Mouse (Mus musculus) olfactory bulb, adult 2 months (tissue): ENCODE data around the gene Cars2. TPM values are rescaled to one million over a fixed set of nuclear protein-coding genes. Genes with fewer than 3 reads are reported as not detected.
"Not testable (repeated sequence)": the region's sequence is repeated elsewhere in the genome, so short reads cannot be mapped to it uniquely, and the experiment has no call there.

Experiments used
- H3K27ac ChIP-seq: fragments of 200-500 bp; 2 replicates; pipeline ENCODE4 v1.5.1; 2012; ENCODE audit warnings: low read depth, low read length; ENCODE audit not compliant: insufficient read depth
- H3K4me1 ChIP-seq: fragments of 200-500 bp; 2 replicates; pipeline ENCODE4 v1.6.1; 2012; ENCODE audit warnings: low read length; ENCODE audit not compliant: control insufficient read depth, insufficient read depth
- H3K4me3 ChIP-seq: fragments of 200-500 bp; 2 replicates; pipeline ENCODE4 v1.5.1; 2012; ENCODE audit warnings: mild to moderate bottlenecking, low read depth, low read length, moderate library complexity; ENCODE audit not compliant: insufficient read depth
- CTCF ChIP-seq: fragments of 200-500 bp; IDR thresholded peaks from 2 replicates; pipeline ENCODE4 v1.5.1; 2012; ENCODE audit warnings: low read depth, mild to moderate bottlenecking, low read length, moderate library complexity; ENCODE audit not compliant: insufficient read depth
- POLR2A ChIP-seq: fragments of 200-500 bp; IDR thresholded peaks from 2 replicates; pipeline ENCODE4 v1.6.1; 2012; ENCODE audit warnings: mild to moderate bottlenecking, low read depth, low read length, moderate library complexity; ENCODE audit not compliant: insufficient read depth
- WGBS: fragments of 180-500 bp; shearing (Covaris S2); methylation state at CpG from one replicate; pipeline ENCODE4 v1.1.7; 2018; 5-methylcytosine and 5-hydroxymethylcytosine counted together
- polyA plus RNA-seq: library from polyadenylated mRNA; stranded (reverse); fragments of >200 nt; gene quantifications from 2 replicates; pipeline ENCODE4 v1.2.4, GENCODE M21; 2012; ENCODE audit warnings: low replicate concordance; ENCODE audit not compliant: missing spikeins, insufficient read depth, insufficient read length

Cars2 gene
- polyA plus RNA-seq, 1 experiment = not detected

DNA sequence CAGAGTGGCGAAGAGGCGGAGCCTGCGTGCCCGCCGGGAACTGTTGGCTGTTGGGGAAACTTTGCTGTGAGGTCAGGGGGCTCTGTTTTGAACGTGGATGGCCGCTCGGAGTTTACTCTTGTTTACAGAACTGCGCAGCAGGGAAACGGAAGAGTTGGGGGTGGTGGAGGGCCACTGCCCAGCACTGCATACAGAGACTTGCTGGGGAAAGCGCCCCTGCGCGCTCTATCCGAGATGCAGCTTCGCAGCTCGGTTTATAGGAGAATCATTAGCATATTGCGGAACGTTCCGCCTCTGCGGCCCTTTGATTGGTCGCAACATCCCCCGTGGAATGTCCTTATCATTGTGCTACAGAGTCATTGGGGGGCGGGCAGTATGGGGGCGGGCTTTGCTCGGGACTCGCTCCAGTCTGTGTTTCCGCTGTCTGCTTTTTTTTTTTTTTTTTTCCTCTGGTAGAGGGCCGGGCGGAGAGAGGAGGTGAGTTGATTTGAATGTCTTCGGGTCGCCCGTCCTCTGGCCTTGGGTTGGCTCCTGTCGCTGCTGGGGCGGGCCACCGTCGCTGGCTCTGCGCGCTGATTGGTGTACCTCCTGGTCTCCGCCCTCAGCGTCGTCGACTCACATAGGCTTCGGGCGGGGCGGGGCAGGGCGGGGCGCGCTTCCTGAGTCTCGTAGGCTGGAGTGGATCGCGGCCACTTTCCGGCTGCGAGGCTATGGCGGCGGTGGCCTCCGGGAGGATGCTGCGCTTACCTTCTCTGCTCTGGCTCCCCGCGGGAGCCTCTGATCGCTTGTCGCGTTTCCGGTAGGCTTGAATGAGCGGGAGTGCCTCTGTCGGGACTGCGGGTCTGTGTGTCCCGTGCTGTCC is 7.4 kb upstream of the Cars2 start:
- Histone ChIP-seq H3K4me3 (peak overlapping the region; percentile 85), H3K27ac (peak overlapping the region; percentile 47), H3K4me1 (peaks cover 2% of the 10 kb centered on the region; the same call in 1 of the 2 replicates)
- TF ChIP-seq CTCF = no peak
- TF ChIP-seq POLR2A = peak; percentile 100
- under 1% methylated on average over 66 of the region's 67 CpGs for WGBS

DNA sequence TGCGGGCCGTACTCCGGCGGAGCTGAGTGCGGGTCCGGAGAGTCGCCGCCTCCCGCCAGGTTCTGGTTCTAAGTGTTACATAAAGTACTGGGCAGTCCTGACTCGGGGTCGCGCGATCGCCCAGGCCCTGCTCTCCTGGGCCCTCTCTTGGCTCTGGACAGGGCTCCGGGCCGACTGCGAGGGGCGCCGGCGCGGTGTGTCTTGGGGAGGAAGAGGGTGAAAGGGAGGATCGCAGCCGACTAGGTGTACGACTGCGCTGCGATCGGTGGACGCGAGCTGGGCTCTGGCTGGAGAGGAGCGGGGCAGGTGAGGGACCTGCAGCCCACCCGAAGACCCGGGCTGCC is 6.8 kb upstream of the Cars2 start:
- WGBS = under 1% methylated on average over 32 of the region's 32 CpGs
- peak overlapping the region; percentile 47 for H3K27ac ChIP-seq
- peak overlapping the region; percentile 65 for H3K4me3 ChIP-seq
- H3K4me1 ChIP-seq = peaks cover 2% of the 10 kb centered on the region; the same call in 1 of the 2 replicates
- TF ChIP-seq CTCF (no peak), POLR2A (no peak)

DNA sequence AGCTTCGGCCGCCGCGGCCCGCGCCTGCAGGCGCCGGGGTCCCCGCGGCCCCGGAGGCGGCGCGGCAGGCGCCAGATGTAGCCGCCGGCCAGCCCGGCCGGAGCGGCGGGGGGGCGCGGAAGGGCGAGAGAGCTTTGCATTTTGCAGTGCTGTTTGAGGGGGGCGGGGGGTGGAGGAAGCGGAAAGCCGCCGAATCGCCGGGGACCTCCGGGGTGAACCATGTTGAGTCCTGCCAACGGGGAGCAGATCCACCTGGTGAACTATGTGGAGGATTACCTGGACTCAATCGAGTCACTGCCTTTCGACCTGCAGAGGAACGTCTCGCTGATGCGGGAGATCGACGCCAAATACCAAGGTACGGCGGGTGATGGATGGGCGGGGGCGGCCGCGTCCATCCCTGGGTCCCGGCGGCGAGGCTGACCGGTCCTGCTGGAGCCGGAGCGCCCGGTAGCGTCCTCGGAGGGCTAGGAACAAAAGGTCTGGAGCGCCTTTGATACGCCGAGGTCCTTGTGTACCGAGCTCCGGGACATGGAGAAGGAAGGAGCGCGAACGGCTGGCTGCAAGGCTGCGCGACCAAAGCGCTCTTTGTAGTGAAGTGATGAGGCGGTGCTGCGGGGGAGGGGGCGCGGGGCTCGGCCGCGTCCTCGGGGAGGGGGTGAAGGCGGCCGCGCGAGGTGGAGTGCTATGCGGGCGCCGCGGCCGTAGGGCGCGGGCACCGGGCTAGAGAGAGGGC is 6.3 kb upstream of the Cars2 start:
- H3K4me3 ChIP-seq = peak overlapping the region; percentile 65
- H3K27ac ChIP-seq = peak overlapping the region; percentile 81
- peaks cover 2% of the 10 kb centered on the region; the same call in 1 of the 2 replicates for H3K4me1 ChIP-seq
- 1% methylated on average over 85 of the region's 85 CpGs for WGBS
- TF ChIP-seq POLR2A (no peak), CTCF (no peak)

DNA sequence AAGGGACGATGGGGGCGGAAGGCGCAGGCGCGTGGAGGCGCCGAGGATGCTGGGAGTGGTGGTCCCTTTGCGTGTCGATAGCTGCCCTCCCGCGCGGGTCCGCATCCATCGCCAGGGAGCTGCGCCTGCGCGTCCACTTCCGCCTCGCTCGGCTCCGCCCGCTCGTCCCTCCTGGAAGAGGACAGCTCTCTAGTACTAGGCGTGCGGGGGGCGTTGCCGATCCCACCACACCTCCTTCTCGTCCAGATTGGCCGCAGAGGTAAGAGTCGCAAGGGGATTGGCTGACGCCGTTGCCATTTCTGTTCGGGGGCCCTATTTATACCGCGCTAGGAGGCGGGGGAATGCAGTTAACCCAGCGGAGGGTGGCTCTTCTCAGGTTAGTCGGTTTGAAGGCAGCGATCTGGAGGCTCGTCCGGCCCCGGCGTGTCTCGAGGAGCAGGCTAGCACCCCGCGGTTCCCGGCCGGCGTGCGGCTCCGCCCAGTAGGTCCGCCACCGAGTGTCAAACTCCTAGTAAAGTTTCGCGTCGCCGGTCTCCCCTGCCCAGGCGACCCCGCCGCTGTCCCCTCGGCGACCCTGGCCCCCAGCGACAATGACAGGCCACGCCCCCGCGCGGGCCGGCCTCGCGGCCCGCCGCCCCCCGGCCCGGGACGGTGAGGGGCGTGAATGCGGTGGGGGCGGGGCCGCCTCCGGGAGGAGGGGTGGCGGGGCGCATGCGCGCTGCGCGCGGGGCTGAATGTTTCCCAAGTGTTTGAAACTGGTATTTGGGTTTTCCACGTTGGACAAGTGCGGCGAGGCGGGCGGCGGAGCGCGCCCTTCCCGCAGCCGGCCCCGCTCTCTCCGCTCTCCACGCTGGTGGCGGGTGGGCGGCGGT is 5.4 kb upstream of the Cars2 start:
- TF ChIP-seq POLR2A (peak; percentile 45), CTCF (no peak)
- Histone ChIP-seq H3K27ac (peak overlapping the region; percentile 98), H3K4me1 (peaks cover 2% of the 10 kb centered on the region; the same call in 1 of the 2 replicates), H3K4me3 (peak overlapping the region; percentile 65)
- WGBS = under 1% methylated on average over 102 of the region's 103 CpGs

DNA sequence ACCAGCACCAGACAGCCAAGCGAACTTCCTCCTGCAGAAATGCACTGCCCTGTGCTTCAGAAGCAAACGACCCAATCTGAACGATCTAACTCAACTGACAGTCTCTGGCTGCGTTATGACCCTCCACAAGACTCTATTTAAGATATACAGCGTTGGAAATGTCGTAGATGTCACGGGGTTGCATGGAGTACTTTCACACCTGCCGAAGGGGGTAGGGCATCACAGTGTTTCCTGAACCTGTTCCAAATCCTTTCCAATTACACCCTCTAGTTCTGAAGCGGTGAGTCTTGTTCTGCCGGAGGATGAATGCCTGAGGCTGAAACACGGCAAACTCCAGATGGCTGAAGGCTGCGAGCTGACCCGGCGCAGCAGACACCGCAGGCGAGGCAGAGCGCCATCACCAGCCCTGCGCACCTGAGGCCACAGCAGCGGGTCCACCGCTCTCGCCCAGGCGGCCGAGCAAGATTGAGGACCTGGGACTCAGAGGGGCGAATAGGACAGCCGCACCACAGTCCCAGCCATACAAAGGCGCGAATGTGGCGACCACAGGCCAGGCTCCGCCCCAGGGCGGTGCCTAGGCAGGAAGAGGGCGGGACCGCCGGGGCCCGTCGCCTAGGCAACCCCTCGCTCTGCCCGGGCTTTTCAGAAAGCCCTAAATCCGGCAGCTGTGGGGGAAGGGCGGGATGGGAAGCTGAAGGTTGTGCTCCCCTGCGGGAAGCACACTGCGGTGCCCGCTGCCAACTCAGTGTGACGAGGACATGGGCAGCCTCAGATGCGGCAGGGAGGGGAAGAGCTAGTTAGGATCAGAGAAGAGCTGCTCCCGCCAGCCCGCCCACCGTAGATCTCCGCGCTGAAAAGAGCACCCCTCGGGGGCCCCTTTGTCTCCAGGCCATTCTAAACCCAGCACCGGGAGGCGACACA is 4.5 kb upstream of the Cars2 start, which contains the start of gene Ing1:
Gene Ing1, plus strand, starts transcription at position 773 of the 921 bp plus-strand sequence.
- H3K27ac ChIP-seq = peak within 1 kb of the TSS; percentile 98
- peak within 1 kb of the TSS; percentile 65 for H3K4me3 ChIP-seq
- WGBS = under 1% methylated on average over 52 of the region's 52 CpGs
- peaks cover 2% of the 10 kb centered on the region; the same call in 1 of the 2 replicates for H3K4me1 ChIP-seq
- TF ChIP-seq POLR2A = peak; percentile 94
- no peak for TF ChIP-seq CTCF

DNA sequence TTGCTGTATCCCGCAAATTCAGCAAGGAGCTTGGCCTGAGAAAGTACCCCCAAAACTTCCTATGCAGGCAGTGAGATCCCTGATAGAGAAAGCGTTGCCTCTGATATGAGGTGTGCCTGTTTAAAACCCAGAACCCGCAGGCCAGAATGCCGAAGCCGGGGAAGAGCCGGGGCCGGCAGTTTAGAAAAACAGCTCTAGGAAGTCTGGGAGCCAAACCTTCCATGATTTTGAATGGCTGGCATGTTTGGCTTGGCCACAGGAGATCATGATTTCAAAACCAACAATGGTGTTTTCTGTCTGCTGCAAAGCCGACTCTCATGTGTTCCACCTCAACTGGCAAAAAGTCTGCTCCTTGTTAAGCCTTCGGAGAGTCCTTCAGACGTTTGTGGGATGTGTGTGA is 1.8 kb upstream of the Cars2 start:
- 88% methylated on average over 10 of the region's 10 CpGs for WGBS
- TF ChIP-seq CTCF (no peak), POLR2A (no peak)
- Histone ChIP-seq H3K27ac (no peak overlapping the region), H3K4me3 (no peak overlapping the region), H3K4me1 (0 out of 2 replicates have a peak, but pooled peaks cover 2% of the 10 kb centered on the region)

DNA sequence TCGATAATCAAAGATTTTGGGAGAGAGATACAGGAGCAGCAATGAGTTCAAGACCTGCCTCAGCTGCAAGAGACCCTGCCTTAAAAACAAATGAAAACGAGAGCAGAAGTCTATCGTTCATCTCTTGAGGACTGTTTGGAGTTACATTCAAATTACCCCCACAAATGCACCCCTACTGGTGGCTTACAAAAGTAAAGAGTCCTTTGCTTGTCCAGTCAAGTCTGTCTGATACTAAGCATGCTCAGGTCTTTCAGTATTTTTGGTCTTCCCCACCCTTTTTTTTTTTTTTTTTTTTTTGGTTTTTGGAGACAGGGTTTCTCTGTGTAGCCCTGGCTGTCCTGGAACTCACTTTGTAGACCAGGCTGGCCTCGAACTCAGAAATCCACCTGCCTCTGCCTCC is 914 bp upstream of the Cars2 start:
- H3K27ac ChIP-seq, H3K4me3 ChIP-seq, H3K4me1 ChIP-seq: not testable (repeated sequence)
- 67% methylated on average over 4 of the region's 4 CpGs for WGBS

DNA sequence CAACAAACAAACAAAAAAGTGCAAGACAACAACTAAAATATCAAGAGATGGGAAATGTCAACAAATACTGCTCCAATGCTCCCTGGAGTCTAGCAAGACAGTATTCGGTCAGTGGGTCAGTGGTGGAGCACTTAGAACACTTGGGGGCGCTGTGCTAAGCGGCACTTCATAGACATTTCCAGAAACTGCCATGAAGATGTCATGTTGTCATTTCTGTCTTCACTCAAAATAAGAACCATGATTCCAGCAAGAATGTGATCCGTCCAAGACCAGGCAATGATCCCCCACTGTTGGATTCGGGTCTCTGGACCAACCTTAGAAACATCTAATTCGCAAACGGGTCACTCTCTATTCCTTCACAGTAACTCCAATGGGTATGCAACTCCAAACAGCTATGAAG is 877 bp downstream of the Cars2 start:
- no peak for TF ChIP-seq CTCF
- no peak for TF ChIP-seq POLR2A
- WGBS = 18% methylated on average over 7 of the region's 7 CpGs
- Histone ChIP-seq H3K4me3 (no peak overlapping the region), H3K4me1 (peaks cover 5% of the 10 kb centered on the region; the same call in 1 of the 2 replicates), H3K27ac (no peak overlapping the region)
